Mouse (Mus musculus) midbrain, embryonic 14.5 days (tissue): ENCODE data around the gene Zfp1. TPM values are rescaled to one million over a fixed set of nuclear protein-coding genes. Genes with fewer than 3 reads are reported as not detected.
"Not testable (repeated sequence)": the region's sequence is repeated elsewhere in the genome, so short reads cannot be mapped to it uniquely, and the experiment has no call there.

ENCODE experiments used
- ATAC-seq: fragments of 200-750 bp; cut with Nextera tagmentation; 2 replicates; pipeline ENCODE4 v1.8.0; 2017; ENCODE audit warnings: moderate number of reproducible peaks, moderate library complexity; ENCODE audit not compliant: low FRiP score, low TSS enrichment
- DNase-seq: peaks from one replicate; pipeline ENCODE4 v3.0.0-alpha.2; 2015
- H3K27ac ChIP-seq: fragments of 300-500 bp; sonication (generic); replicated peaks from 2 replicates; pipeline ENCODE4 v1.5.1; 2014; ENCODE audit warnings: mild to moderate bottlenecking, low read depth, low read length, moderate library complexity
- H3K27me3 ChIP-seq: fragments of 300-500 bp; sonication (generic); 2 replicates; pipeline ENCODE4 v1.6.1; 2014; ENCODE audit warnings: low read length, control low read depth, mixed read lengths; ENCODE audit not compliant: control insufficient read depth, insufficient read depth
- H3K36me3 ChIP-seq: fragments of 300-500 bp; sonication (generic); 2 replicates; pipeline ENCODE4 v1.6.1; 2014; ENCODE audit warnings: low read length, control low read depth; ENCODE audit not compliant: control insufficient read depth, insufficient read depth
- H3K4me1 ChIP-seq: fragments of 300-500 bp; sonication (generic); 2 replicates; pipeline ENCODE4 v1.6.1; 2014; ENCODE audit warnings: mild to moderate bottlenecking, antibody characterized with exemption, low read length, control low read depth; ENCODE audit not compliant: control insufficient read depth, insufficient read depth
- H3K4me2 ChIP-seq: fragments of 300-500 bp; sonication (generic); 2 replicates; pipeline ENCODE4 v1.6.1; 2014; ENCODE audit warnings: mild to moderate bottlenecking, low read length, moderate library complexity
- H3K4me3 ChIP-seq: fragments of 300-500 bp; sonication (generic); replicated peaks from 2 replicates; pipeline ENCODE4 v1.5.1; 2014; ENCODE audit warnings: low read depth, low read length
- H3K9ac ChIP-seq: fragments of 300-500 bp; sonication (generic); replicated peaks from 2 replicates; pipeline ENCODE4 v1.6.1; 2014; ENCODE audit warnings: mild to moderate bottlenecking, low read length, moderate library complexity
- H3K9me3 ChIP-seq: fragments of 300-500 bp; sonication (generic); 2 replicates; pipeline ENCODE4 v1.6.1; 2016; ENCODE audit warnings: low read length, control low read depth, mixed read lengths; ENCODE audit not compliant: control insufficient read depth
- WGBS: fragments of 180-500 bp; shearing (Covaris S2); extraction: QIAGEN DNeasy Blood & Tissue Kit; methylation state at CpG from one replicate; pipeline ENCODE4 v1.1.7; 2014; 5-methylcytosine and 5-hydroxymethylcytosine counted together
- polyA plus RNA-seq: library from polyadenylated mRNA; unstranded; fragments of >200 nt; fragmentation: Nextera tagmentation; extraction: Ambion mirVana; gene quantifications from 2 replicates; pipeline ENCODE4 v1.2.1, GENCODE M21; 2014

Gene Zfp1
- polyA plus RNA-seq, 1 experiment from 2014 or later: 33.8 TPM

DNA sequence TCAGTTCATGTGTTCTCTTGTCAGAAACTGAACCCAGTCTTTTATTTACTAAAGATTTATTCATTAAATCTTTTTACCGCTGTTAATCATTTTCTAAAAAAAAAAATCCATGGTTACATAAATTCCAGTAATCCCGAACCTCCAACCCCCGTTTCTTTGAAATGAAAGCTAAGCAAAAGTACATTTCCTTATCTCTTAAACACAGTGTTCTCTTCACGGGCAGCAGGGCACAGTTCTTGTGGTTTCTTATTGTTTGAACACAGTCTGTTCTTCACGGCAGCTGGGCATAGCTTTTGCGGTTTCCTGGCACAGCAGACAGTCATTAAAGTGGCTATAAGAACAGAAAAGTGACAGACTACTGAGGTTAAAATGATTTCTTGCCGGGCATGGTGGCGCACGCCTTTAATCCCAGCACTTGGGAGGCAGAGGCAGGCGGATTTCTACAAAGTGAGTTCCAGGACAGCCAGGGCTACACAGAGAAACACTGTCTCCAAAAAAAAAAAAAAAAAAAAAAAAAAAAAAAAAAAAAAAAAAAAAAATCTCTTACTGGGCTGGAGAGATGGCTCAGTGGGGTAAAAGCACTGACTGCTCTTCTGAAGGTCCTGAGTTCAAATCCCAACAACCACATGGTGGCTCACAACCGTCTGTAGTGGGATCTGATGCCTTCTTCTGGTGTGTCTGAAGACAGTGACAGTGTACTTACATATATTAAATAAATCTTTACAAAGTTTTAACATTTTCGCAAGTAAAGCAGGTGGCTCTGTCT, 1.3 kb downstream of the Zfp1 start:
- not testable (repeated sequence) for ATAC-seq, H3K4me1 ChIP-seq, H3K36me3 ChIP-seq, H3K27me3 ChIP-seq, H3K9me3 ChIP-seq
- WGBS: 66% methylated on average over 12 of the region's 12 CpGs
- Histone ChIP-seq H3K4me2 (peak overlapping the region; percentile 64), H3K4me3 (peak overlapping the region; percentile 88), H3K9ac (peak overlapping the region; percentile 83; the same call in 1 of the 2 replicates), H3K27ac (peak overlapping the region; percentile 94; the same call in 1 of the 2 replicates)
- peak; percentile 32 for DNase-seq

GRCm38 (mm10) chr8:111645715-111646114, 2.5 kb downstream of the Zfp1 start:
- DNase-seq (no peak), ATAC-seq (no peak)
- H3K27ac ChIP-seq: no peak overlapping the region
- H3K9me3 ChIP-seq: no peaks in the 10 kb centered on the region
- no peak overlapping the region for H3K9ac ChIP-seq
- H3K36me3 ChIP-seq: no peaks in the 10 kb centered on the region
- 97% methylated on average over 8 of the region's 8 CpGs for WGBS
- no peaks in the 10 kb centered on the region for H3K27me3 ChIP-seq
- 0 out of 2 replicates have a peak, but pooled peaks cover 8% of the 10 kb centered on the region for H3K4me1 ChIP-seq
- no peak overlapping the region for H3K4me3 ChIP-seq
- no peak overlapping the region for H3K4me2 ChIP-seq

- ATAC-seq (no peak), DNase-seq (no peak)
- H3K27me3 ChIP-seq: no peaks in the 10 kb centered on the region
- no peak overlapping the region for H3K4me3 ChIP-seq
- WGBS: 75% methylated on average over 2 of the region's 2 CpGs
- no peaks in the 10 kb centered on the region for H3K9me3 ChIP-seq
- H3K27ac ChIP-seq: no peak overlapping the region
- no peak overlapping the region for H3K9ac ChIP-seq
- H3K4me2 ChIP-seq: no peak overlapping the region
- H3K36me3 ChIP-seq: no peaks in the 10 kb centered on the region
- 0 out of 2 replicates have a peak, but pooled peaks cover 3% of the 10 kb centered on the region for H3K4me1 ChIP-seq
Observed at GRCm38 (mm10) chr8:111648834-111649233, 5.6 kb downstream of the Zfp1 start.

GRCm38 (mm10) chr8:111650651-111651050, 7.5 kb downstream of the Zfp1 start:
- no peaks in the 10 kb centered on the region for H3K27me3 ChIP-seq
- 70% methylated on average over 3 of the region's 3 CpGs for WGBS
- no peak overlapping the region for H3K9ac ChIP-seq
- no peaks in the 10 kb centered on the region for H3K4me1 ChIP-seq
- no peaks in the 10 kb centered on the region for H3K9me3 ChIP-seq
- DNase-seq: no peak
- no peak overlapping the region for H3K4me2 ChIP-seq
- no peak overlapping the region for H3K27ac ChIP-seq
- no peak for ATAC-seq
- no peak overlapping the region for H3K4me3 ChIP-seq
- H3K36me3 ChIP-seq: no peaks in the 10 kb centered on the region

DNA sequence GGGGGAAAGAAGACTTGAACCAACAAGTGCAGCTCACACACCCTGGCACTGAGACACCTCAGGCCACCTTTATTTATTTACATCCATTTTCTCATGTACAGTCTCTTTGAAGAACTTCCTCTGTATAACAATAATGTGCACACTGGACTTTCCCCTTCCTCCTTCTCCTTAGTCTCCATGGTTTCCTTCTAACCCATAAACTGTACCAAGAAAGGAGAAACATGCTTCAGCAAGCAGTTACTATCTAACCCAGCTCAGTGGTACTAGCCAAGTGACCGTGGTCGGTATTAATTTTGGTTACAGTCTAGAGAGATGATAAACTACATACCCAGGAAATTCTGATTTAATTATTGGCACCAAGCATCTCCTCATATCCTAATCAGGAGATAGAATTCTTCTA, 10.3 kb downstream of the Zfp1 start:
- H3K4me2 ChIP-seq: no peak overlapping the region
- ATAC-seq: no peak
- no peak overlapping the region for H3K9ac ChIP-seq
- H3K4me1 ChIP-seq: no peaks in the 10 kb centered on the region
- 98% methylated on average over 2 of the region's 2 CpGs for WGBS
- no peak for DNase-seq
- no peak overlapping the region for H3K4me3 ChIP-seq
- no peak overlapping the region for H3K27ac ChIP-seq
- no peaks in the 10 kb centered on the region for H3K9me3 ChIP-seq
- H3K36me3 ChIP-seq: no peaks in the 10 kb centered on the region
- no peaks in the 10 kb centered on the region for H3K27me3 ChIP-seq

GRCm38 (mm10) chr8:111657312-111657854, 14.2 kb downstream of the Zfp1 start:
- H3K9me3 ChIP-seq: no peaks in the 10 kb centered on the region
- no peak overlapping the region for H3K27ac ChIP-seq
- H3K36me3 ChIP-seq: peaks cover 19% of the 10 kb centered on the region
- H3K27me3 ChIP-seq: no peaks in the 10 kb centered on the region
- WGBS: 29% methylated on average over 1 of the region's 1 CpGs
- H3K4me3 ChIP-seq: no peak overlapping the region
- ATAC-seq (no peak), DNase-seq (no peak)
- no peaks in the 10 kb centered on the region for H3K4me1 ChIP-seq
- no peak overlapping the region for H3K9ac ChIP-seq
- H3K4me2 ChIP-seq: no peak overlapping the region

GRCm38 (mm10) chr8:111658819-111659423, 15.7 kb downstream of the Zfp1 start:
- DNase-seq (no peak), ATAC-seq (no peak)
- no peaks in the 10 kb centered on the region for H3K27me3 ChIP-seq
- no peak overlapping the region for H3K4me3 ChIP-seq
- no peak overlapping the region for H3K4me2 ChIP-seq
- no peak overlapping the region for H3K9ac ChIP-seq
- no peaks in the 10 kb centered on the region for H3K9me3 ChIP-seq
- 91% methylated on average over 6 of the region's 6 CpGs for WGBS
- H3K4me1 ChIP-seq: no peaks in the 10 kb centered on the region
- no peak overlapping the region for H3K27ac ChIP-seq
- peaks cover 19% of the 10 kb centered on the region for H3K36me3 ChIP-seq

DNA sequence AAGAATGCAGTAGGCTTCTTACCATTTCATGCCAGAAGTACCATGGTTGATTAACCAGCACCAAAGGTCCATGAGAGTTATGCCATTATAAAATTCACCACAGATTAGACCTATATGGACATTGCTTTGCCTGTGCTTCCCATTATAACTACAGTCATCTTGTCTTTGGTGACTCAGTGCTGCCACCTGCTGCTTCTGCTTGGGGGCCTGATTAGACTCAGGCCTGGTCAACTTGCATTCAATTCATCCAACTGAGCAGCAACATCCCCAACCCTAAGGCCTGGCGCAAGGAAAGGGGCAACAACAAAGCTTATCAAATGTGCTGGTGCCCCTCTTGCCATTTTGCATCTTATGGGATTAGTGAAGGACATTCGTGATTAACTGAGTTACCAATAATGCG, 19.3 kb downstream of the Zfp1 start:
- H3K27ac ChIP-seq: no peak overlapping the region
- H3K4me2 ChIP-seq: no peak overlapping the region
- peaks cover 33% of the 10 kb centered on the region for H3K36me3 ChIP-seq
- H3K4me1 ChIP-seq: no peaks in the 10 kb centered on the region
- WGBS: 94% methylated on average over 3 of the region's 3 CpGs
- no peak overlapping the region for H3K4me3 ChIP-seq
- ATAC-seq: no peak
- peak; percentile 77 for DNase-seq
- no peaks in the 10 kb centered on the region for H3K27me3 ChIP-seq
- H3K9me3 ChIP-seq: no peaks in the 10 kb centered on the region
- no peak overlapping the region for H3K9ac ChIP-seq

DNA sequence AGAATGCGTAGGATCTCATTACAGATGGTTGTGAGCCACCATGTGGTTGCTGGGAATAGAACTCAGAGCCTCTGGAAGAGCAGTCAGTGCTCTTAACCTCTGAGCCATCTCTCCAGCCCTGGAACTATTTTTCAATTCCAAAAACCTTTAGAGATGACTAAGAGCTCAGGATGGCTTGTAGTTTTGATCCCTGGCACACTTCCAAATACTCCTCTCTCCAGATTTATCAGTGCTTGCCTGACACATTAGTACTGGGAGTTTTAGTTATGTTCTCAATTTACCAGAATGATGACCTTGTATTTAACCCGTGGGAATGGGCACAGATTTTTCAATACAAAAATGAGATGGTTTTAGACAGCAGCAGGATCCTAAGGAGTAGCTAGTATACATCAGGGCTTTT, 23.6 kb downstream of the Zfp1 start:
- WGBS: 98% methylated on average over 2 of the region's 2 CpGs
- Histone ChIP-seq H3K27me3 (no peaks in the 10 kb centered on the region), H3K4me2 (no peak overlapping the region), H3K9ac (no peak overlapping the region), H3K9me3 (no peaks in the 10 kb centered on the region), H3K36me3 (peaks cover 49% of the 10 kb centered on the region), H3K4me3 (no peak overlapping the region), H3K27ac (no peak overlapping the region), H3K4me1 (no peaks in the 10 kb centered on the region)
- ATAC-seq (no peak), DNase-seq (no peak)
